Mouse (Mus musculus): Measurements from ENCODE around the gene Scube1. TPM values are rescaled to one million over a fixed set of nuclear protein-coding genes. Genes with fewer than 3 reads are reported as not detected.

Gene Scube1
- polyA plus RNA-seq, 1 experiment: 24.7 TPM

GRCm38 (mm10) chr15:83742018-83742417, 17.2 kb upstream of the Scube1 start:
- TF ChIP-seq POLR2A (IDR thresholded peaks at IDR 0.05; ENCODE audit: borderline replicate concordance, extremely low read depth, insufficient read depth, insufficient read length, poor library complexity, severe bottlenecking) (no peak), CTCF (IDR thresholded peaks at IDR 0.05; ENCODE audit: borderline replicate concordance, extremely low read depth, insufficient read depth, insufficient read length) (no peak)
- DNase-seq (ENCODE audit: low read depth): no peak

DNA sequence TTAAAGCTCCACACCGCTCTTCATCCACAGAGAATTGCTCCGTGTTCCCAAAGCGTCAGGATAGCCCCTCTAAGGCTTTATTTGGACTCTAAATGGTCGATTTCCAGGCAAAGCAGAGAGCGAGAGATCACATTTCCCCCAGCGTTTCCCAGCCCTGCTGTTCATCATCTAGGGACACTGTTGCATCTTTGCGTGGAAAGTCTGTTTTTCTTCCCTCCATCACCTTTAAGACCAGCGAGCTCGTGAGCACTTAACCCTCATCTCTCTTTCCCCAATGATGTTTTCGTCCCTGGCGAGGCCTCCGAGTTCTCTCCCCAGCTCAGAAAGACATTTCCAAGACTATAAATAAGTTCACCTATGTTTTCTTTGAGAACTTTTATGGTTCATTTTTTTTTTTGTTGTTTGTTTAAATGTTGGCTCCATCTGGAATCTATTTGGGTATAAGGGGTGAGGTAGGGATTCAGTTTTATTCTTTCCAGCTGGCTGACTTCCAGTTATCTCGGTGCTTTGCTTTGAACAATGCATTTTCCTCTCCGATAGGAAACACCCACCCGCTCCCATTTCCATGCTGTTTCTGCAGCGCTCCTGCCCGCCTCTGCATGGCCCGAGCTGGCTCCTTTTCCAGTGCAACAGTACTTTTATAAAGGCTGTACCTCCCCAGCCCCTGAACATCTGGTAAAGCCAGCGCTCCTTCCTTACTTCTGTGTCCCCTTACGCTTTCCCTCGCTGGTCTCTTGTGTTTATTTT, 16.0 kb upstream of the Scube1 start:
- TF ChIP-seq CTCF (IDR thresholded peaks at IDR 0.05; ENCODE audit: borderline replicate concordance, extremely low read depth, insufficient read depth, insufficient read length) (no peak), POLR2A (IDR thresholded peaks at IDR 0.05; ENCODE audit: borderline replicate concordance, extremely low read depth, insufficient read depth, insufficient read length, poor library complexity, severe bottlenecking) (no peak)
- peak; percentile 58 for DNase-seq (ENCODE audit: low read depth)

- TF ChIP-seq POLR2A (IDR thresholded peaks at IDR 0.05; ENCODE audit: borderline replicate concordance, extremely low read depth, insufficient read depth, insufficient read length, poor library complexity, severe bottlenecking) (no peak), CTCF (IDR thresholded peaks at IDR 0.05; ENCODE audit: borderline replicate concordance, extremely low read depth, insufficient read depth, insufficient read length) (peak; percentile 78)
- DNase-seq (ENCODE audit: low read depth): peak; percentile 70
These were observed 2.8 kb upstream of the Scube1 start for GRCm38 (mm10) chr15:83727626-83728025.

- DNase-seq (ENCODE audit: low read depth): no peak
- TF ChIP-seq CTCF (IDR thresholded peaks at IDR 0.05; ENCODE audit: borderline replicate concordance, extremely low read depth, insufficient read depth, insufficient read length): no peak
These were observed 1.9 kb upstream of the Scube1 start for GRCm38 (mm10) chr15:83726741-83727140.

DNA sequence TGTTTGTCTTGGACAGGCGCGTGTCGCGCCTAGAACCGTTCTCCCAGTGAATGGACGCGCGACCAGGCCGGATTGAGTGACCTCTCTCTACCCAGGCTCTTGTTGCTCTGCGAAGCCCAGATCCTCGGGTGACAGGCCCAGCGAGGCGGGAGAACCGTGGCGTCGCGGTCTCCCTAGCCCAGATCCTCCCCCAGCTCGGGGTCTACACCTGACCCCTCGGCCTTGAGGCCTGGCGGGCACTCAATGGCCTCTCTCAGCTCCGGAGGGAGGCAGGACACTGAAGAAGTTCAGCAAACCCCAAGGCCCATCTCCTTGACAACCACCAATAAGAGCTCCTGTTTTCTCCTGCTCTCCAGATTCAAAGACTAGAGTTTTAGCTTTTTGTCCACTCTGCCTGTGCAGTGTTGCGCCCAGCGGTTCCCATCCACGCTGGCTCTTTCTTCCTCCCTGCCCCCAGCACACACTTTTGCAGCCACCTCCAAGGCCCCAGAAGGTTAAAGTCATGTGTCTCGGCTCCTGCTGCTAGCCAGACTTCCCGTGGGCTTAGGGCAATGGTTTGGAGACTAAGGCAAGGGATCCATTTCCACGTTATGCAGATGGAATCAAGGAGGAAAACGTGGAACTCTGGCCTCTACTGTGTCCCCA, 857 bp upstream of the Scube1 start:
- no peak for TF ChIP-seq CTCF (IDR thresholded peaks at IDR 0.05; ENCODE audit: borderline replicate concordance, extremely low read depth, insufficient read depth, insufficient read length)
- no peak for TF ChIP-seq POLR2A (IDR thresholded peaks at IDR 0.05; ENCODE audit: borderline replicate concordance, extremely low read depth, insufficient read depth, insufficient read length, poor library complexity, severe bottlenecking)

GRCm38 (mm10) chr15:83724160-83724885, 498 bp downstream of the Scube1 start:
- TF ChIP-seq POLR2A (IDR thresholded peaks at IDR 0.05; ENCODE audit: borderline replicate concordance, extremely low read depth, insufficient read depth, insufficient read length, poor library complexity, severe bottlenecking) (no peak), CTCF (IDR thresholded peaks at IDR 0.05; ENCODE audit: borderline replicate concordance, extremely low read depth, insufficient read depth, insufficient read length) (no peak)
- no peak for DNase-seq (ENCODE audit: low read depth)

More for the DNA sequence above, 857 bp upstream of the Scube1 start:
- DNase-seq (ENCODE audit: low read depth): peak; percentile 48

DNA sequence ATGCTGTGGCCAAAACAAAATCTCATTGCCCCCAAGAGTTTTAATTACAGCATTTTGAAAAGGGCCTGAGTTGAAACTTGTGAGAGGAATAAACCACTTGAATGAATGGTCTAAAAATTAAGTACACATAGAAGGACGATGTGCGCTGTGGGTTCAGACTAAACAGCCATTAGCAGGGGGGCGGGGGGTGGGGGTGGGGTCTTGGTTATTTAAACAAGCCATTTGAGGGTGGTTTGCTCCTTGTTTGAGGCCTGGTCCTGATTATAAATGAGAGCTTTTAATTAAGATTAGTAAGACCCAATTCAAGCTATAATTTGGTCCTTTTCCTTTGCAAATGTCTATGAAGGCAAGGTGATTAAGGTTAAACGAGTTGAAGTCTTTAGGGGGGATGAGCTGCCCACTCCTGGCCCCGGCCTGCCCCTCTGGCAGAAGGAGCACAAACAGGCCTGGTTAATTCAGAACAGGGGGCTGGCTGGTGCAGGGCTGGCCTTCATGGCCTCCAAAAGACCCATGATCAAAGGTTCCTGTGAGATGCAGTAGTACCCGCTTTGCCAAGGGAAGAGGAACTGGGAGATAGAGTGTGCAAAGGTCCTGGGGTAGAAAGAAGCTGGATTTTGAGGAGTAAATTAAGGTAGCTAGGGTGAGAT, 9.1 kb downstream of the Scube1 start:
- peak; percentile 23 for DNase-seq (ENCODE audit: low read depth)
- TF ChIP-seq POLR2A (IDR thresholded peaks at IDR 0.05; ENCODE audit: borderline replicate concordance, extremely low read depth, insufficient read depth, insufficient read length, poor library complexity, severe bottlenecking): no peak
- no peak for TF ChIP-seq CTCF (IDR thresholded peaks at IDR 0.05; ENCODE audit: borderline replicate concordance, extremely low read depth, insufficient read depth, insufficient read length)

DNA sequence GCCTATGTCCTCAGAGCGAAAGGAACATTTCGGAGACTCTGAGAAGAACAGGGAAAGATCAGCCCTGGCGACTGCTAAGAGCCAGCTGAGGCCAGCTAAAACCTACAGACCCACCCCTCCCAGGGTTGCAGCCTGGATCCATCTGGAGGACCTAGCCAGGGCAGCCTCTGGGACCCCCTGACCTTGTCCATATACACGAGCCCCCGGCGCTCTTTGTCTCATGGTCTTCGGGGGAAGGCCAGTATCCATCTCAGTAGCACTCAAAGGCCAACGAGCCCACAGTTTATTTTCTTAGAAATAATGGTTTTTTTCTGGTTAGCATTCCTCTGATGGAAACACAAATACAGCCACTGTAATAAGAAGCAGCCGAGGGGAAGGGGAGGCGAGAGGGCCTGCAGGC, 12.0 kb downstream of the Scube1 start:
- TF ChIP-seq POLR2A (IDR thresholded peaks at IDR 0.05; ENCODE audit: borderline replicate concordance, extremely low read depth, insufficient read depth, insufficient read length, poor library complexity, severe bottlenecking) (no peak), CTCF (IDR thresholded peaks at IDR 0.05; ENCODE audit: borderline replicate concordance, extremely low read depth, insufficient read depth, insufficient read length) (no peak)
- no peak for DNase-seq (ENCODE audit: low read depth)

GRCm38 (mm10) chr15:83712361-83712760, 12.5 kb downstream of the Scube1 start:
- TF ChIP-seq CTCF (IDR thresholded peaks at IDR 0.05; ENCODE audit: borderline replicate concordance, extremely low read depth, insufficient read depth, insufficient read length) (no peak), POLR2A (IDR thresholded peaks at IDR 0.05; ENCODE audit: borderline replicate concordance, extremely low read depth, insufficient read depth, insufficient read length, poor library complexity, severe bottlenecking) (no peak)
- DNase-seq (ENCODE audit: low read depth): no peak

DNA sequence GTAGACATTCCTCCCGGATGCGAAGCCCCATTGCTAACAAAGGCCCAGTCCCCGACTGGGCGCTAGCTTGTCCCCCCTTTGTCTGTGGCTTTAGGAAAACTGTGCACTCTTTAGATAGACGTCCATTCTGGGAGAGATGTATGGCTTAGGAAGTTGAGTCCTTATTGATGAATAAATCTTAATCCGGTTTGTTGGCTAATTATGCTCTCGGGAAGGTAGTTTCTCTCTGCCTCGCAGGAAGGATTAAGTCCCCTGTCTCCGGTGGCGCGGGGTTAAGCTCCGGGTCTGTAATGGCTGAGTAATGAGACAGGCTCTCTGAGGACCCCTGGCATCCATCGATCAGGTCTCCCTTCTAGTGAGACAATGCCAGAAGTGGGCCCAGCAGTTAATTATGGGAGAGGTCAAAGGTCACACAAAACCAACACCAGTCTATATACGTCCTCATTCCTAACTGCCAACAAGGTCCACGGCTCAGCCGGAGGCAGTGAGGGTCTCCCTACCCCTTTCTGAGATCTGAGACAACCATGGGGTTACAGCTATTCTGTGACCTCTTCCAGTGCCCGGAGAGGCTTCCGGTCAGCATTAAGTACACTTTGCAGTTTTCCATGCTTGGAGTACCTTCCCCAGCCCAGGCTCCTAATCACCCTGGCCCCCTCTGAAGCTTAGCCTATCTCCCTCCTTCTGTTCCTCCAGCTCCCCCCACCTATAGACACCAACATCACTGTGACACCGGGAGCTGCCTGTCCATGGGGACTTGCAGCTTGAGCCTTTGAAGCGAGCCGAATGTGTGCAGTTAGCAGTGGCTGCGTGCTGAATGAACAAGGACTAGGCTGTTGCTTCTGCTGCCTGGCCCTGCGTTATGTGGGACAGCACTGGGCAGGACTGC, 14.7 kb downstream of the Scube1 start:
- TF ChIP-seq POLR2A (IDR thresholded peaks at IDR 0.05; ENCODE audit: borderline replicate concordance, extremely low read depth, insufficient read depth, insufficient read length, poor library complexity, severe bottlenecking) (no peak), CTCF (IDR thresholded peaks at IDR 0.05; ENCODE audit: borderline replicate concordance, extremely low read depth, insufficient read depth, insufficient read length) (no peak)
- peak; percentile 56 for DNase-seq (ENCODE audit: low read depth)

Data from brain, embryonic 14.5 days (tissue).